Mouse (Mus musculus) thymus, adult 18-20 months (tissue): Measurements from ENCODE around the gene Cd3eap.

Experiments used
- DNase-seq, 2 experiments: peaks; one replicate each; pipeline ENCODE4 v3.0.0; 2022; ENCODE audit warnings: mixed read lengths in 2 of 2

Gene Cd3eap

GRCm38 (mm10) chr7:19359299-19359891 is at the start of gene Cd3eap, which contains the start of gene Ppp1r13l:
TSS of gene Cd3eap (minus strand) at chr7:19359483.
TSS of gene Ppp1r13l (plus strand) at chr7:19359749.
- peak; percentile 67 to 69 for DNase-seq

GRCm38 (mm10) chr7:19405417-19405816 is 46.1 kb upstream of the Cd3eap start:
- DNase-seq: peak; percentile 52 to 67

GRCm38 (mm10) chr7:19404476-19404875 is 45.2 kb upstream of the Cd3eap start, which contains the start of gene Ckm:
TSS of gene Ckm (plus strand) at chr7:19404776.
- no peak for DNase-seq

- DNase-seq: peak; percentile 81 to 87
Observed at GRCm38 (mm10) chr7:19403731-19404296, 44.5 kb upstream of the Cd3eap start, which contains the start of gene Klc3. TSS of gene Klc3 (minus strand) at chr7:19404104.

- no peak for DNase-seq
Observed at GRCm38 (mm10) chr7:19402535-19403112, 43.3 kb upstream of the Cd3eap start.

- no peak for DNase-seq
Observed at GRCm38 (mm10) chr7:19400946-19401345, 41.7 kb upstream of the Cd3eap start.

- peak; percentile 51 to 57 for DNase-seq
Observed at GRCm38 (mm10) chr7:19399496-19400280, 40.4 kb upstream of the Cd3eap start.

- DNase-seq: no peak
Observed at GRCm38 (mm10) chr7:19394484-19394883, 35.2 kb upstream of the Cd3eap start.

GRCm38 (mm10) chr7:19388699-19389413 is 29.6 kb upstream of the Cd3eap start:
- no peak for DNase-seq

- no peak for DNase-seq
Observed at GRCm38 (mm10) chr7:19383708-19384107, 24.4 kb upstream of the Cd3eap start.

GRCm38 (mm10) chr7:19382166-19382541 is 22.9 kb upstream of the Cd3eap start:
- no peak for DNase-seq

GRCm38 (mm10) chr7:19381377-19382165 is 22.3 kb upstream of the Cd3eap start, which contains the start of gene Ercc2:
TSS of gene Ercc2 (plus strand) at chr7:19382010.
- peak; percentile 98 for DNase-seq

- no peak for DNase-seq
Observed at GRCm38 (mm10) chr7:19378049-19378448, 18.8 kb upstream of the Cd3eap start.

- DNase-seq: no peak
Observed at GRCm38 (mm10) chr7:19376019-19376418, 16.7 kb upstream of the Cd3eap start.

GRCm38 (mm10) chr7:19375368-19375767 is 16.1 kb upstream of the Cd3eap start:
- DNase-seq: no peak

- no peak for DNase-seq
Observed at GRCm38 (mm10) chr7:19373367-19373766, 14.1 kb upstream of the Cd3eap start.

- DNase-seq: peak; percentile 52
Observed at GRCm38 (mm10) chr7:19369823-19370425, 10.6 kb upstream of the Cd3eap start.

- no peak for DNase-seq
Observed at GRCm38 (mm10) chr7:19368380-19368779, 9.1 kb upstream of the Cd3eap start.

GRCm38 (mm10) chr7:19365376-19365775 is 6.1 kb upstream of the Cd3eap start:
- no peak for DNase-seq

- DNase-seq: peak; percentile 49 to 54
Observed at GRCm38 (mm10) chr7:19363881-19364280, 4.6 kb upstream of the Cd3eap start.

GRCm38 (mm10) chr7:19362276-19362675 is 3.0 kb upstream of the Cd3eap start:
- no peak for DNase-seq
